23 mouse cellular contexts compared by ENCODE assay signal in the genomic region with DNA sequence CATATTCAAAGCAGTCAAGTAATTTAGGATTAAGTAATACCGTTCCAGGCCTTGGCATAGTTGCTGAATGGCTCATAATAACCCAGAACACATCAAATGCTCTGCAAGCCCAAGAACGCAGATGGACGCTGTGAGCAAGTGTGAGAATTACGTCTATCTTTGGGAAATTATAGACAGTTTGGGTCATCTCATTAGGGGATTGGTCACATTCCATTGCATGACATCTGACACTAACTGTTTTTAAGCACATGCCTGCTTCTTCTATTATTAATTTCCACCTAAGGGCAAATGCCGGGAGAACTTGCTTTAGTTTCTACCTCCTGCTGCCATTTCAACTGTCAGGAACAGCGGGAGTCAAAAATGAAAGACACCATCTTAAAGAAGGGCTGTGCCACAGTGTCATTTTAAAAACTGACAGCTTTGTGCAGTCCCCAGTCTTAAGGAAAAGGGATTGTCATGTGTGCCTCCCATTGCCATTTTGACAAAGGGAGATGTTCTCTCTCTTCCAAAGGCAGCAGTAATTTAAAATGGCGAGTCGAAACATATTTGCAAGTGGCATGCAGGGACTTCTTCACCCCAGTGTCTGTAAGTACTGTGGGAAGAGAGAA.
DNase-seq lines count a peak whose midpoint lies in the region; ATAC-seq and TF ChIP-seq lines count a peak whose summit lies in the region.
"Had no signal": no experiment of that assay in that cellular context is flagged by ENCODE, and none has a peak within 500 bp of the region (broad histone marks: within the 10 kb centered on the region; RNA-seq: fewer than 3 reads in every experiment).

No protein-coding gene starts in this region.

- 58% methylated on average over 8 of the region's 8 CpGs for WGBS in forebrain, embryonic 13.5 days
- 58% methylated on average over 8 of the region's 8 CpGs for WGBS in forebrain, postnatal 0 days
- WGBS in midbrain, embryonic 11.5 days, result 53% methylated on average over 8 of the region's 8 CpGs
- WGBS in midbrain, postnatal 0 days, result 23% methylated on average over 8 of the region's 8 CpGs
- 31% methylated on average over 8 of the region's 8 CpGs for WGBS in midbrain, embryonic 13.5 days

- H3K36me3 ChIP-seq in forebrain, embryonic 13.5 days (ENCODE audit: poor library complexity, severe bottlenecking), result no peaks in the 10 kb centered on the region
- H3K36me3 ChIP-seq in forebrain, postnatal 0 days (ENCODE audit: insufficient read depth), result no peaks in the 10 kb centered on the region
- H3K36me3 ChIP-seq in midbrain, embryonic 11.5 days (ENCODE audit: control insufficient read depth, insufficient read depth, low read length), result no peaks in the 10 kb centered on the region
- no peaks in the 10 kb centered on the region for H3K36me3 ChIP-seq in midbrain, postnatal 0 days (ENCODE audit: insufficient read depth, low read length)
- no peaks in the 10 kb centered on the region for H3K36me3 ChIP-seq in midbrain, embryonic 13.5 days
- H3K36me3 ChIP-seq: heart, embryonic 15.5 days; limb, embryonic 12.5 days had no signal

- H3K27ac ChIP-seq in forebrain, embryonic 13.5 days, result no peak overlapping the region
- no peak overlapping the region for H3K27ac ChIP-seq in forebrain, postnatal 0 days (ENCODE audit: low read depth, low read length)
- H3K27ac ChIP-seq in midbrain, embryonic 11.5 days (ENCODE audit: low read depth, low read length), result no peak overlapping the region
- no peak overlapping the region for H3K27ac ChIP-seq in midbrain, postnatal 0 days (ENCODE audit: low read depth, low read length)
- no peak overlapping the region for H3K27ac ChIP-seq in midbrain, embryonic 13.5 days
- H3K27ac ChIP-seq: gastrocnemius, adult 2 months; heart, embryonic 15.5 days; layer of hippocampus, adult 2 months; limb, embryonic 12.5 days had no signal

- no peaks in the 10 kb centered on the region for H3K4me1 ChIP-seq in forebrain, embryonic 13.5 days
- no peaks in the 10 kb centered on the region for H3K4me1 ChIP-seq in forebrain, postnatal 0 days (ENCODE audit: insufficient read depth)
- H3K4me1 ChIP-seq in midbrain, embryonic 11.5 days (ENCODE audit: control insufficient read depth, insufficient read depth, low read length), result no peaks in the 10 kb centered on the region
- no peaks in the 10 kb centered on the region for H3K4me1 ChIP-seq in midbrain, postnatal 0 days (ENCODE audit: insufficient read depth, low read length)
- H3K4me1 ChIP-seq in midbrain, embryonic 13.5 days (replicated peaks), result 0 out of 2 replicates have a peak, but pooled peaks cover 9% of the 10 kb centered on the region
- H3K4me1 ChIP-seq: heart, embryonic 15.5 days; limb, embryonic 12.5 days had no signal

- TF ChIP-seq CTCF in forebrain, postnatal 0 days (IDR thresholded peaks at IDR 0.05; ENCODE audit: low read depth), result no peak
- TF ChIP-seq CTCF in midbrain, postnatal 0 days (IDR thresholded peaks at IDR 0.05), result no peak

- ATAC-seq in forebrain, embryonic 13.5 days, result peak; percentile 48; the same call in 1 of the 2 replicates
- ATAC-seq in forebrain, postnatal 0 days, result no peak
- ATAC-seq in midbrain, embryonic 11.5 days (ENCODE audit: low FRiP score), result peak; percentile 63
- ATAC-seq in midbrain, postnatal 0 days (ENCODE audit: low FRiP score), result no peak
- ATAC-seq in midbrain, embryonic 13.5 days, result peak; percentile 53; the same call in 1 of the 2 replicates
- ATAC-seq: liver, postnatal 0 days; lung, postnatal 0 days; Patski had no signal

- no peak overlapping the region for H3K4me2 ChIP-seq in forebrain, embryonic 13.5 days
- no peak overlapping the region for H3K4me2 ChIP-seq in forebrain, postnatal 0 days (ENCODE audit: low read depth)
- H3K4me2 ChIP-seq in midbrain, embryonic 11.5 days, result no peak overlapping the region
- H3K4me2 ChIP-seq in midbrain, postnatal 0 days (ENCODE audit: low read depth, low read length, poor library complexity, severe bottlenecking), result no peak overlapping the region
- no peak overlapping the region for H3K4me2 ChIP-seq in midbrain, embryonic 13.5 days (replicated peaks)
- H3K4me2 ChIP-seq: heart, embryonic 15.5 days; limb, embryonic 12.5 days; liver, embryonic 11.5 days had no signal

- no peak overlapping the region for H3K4me3 ChIP-seq in forebrain, embryonic 13.5 days
- no peak overlapping the region for H3K4me3 ChIP-seq in forebrain, postnatal 0 days (ENCODE audit: low read depth, low read length)
- no peak overlapping the region for H3K4me3 ChIP-seq in midbrain, embryonic 11.5 days (ENCODE audit: low read depth, low read length)
- H3K4me3 ChIP-seq in midbrain, postnatal 0 days (ENCODE audit: low read depth, low read length), result no peak overlapping the region
- H3K4me3 ChIP-seq in midbrain, embryonic 13.5 days (replicated peaks), result no peak overlapping the region
- H3K4me3 ChIP-seq: gastrocnemius, adult 2 months; heart, embryonic 15.5 days; layer of hippocampus, adult 2 months; limb, embryonic 12.5 days had no signal

- H3K9ac ChIP-seq in forebrain, embryonic 13.5 days, result no peak overlapping the region
- H3K9ac ChIP-seq in forebrain, postnatal 0 days, result no peak overlapping the region
- H3K9ac ChIP-seq in midbrain, embryonic 11.5 days (ENCODE audit: low read length), result no peak overlapping the region
- H3K9ac ChIP-seq in midbrain, postnatal 0 days (replicated peaks; ENCODE audit: low read length, poor library complexity, severe bottlenecking), result no peak overlapping the region
- H3K9ac ChIP-seq in midbrain, embryonic 13.5 days (replicated peaks), result no peak overlapping the region
- H3K9ac ChIP-seq: heart, embryonic 15.5 days; limb, embryonic 12.5 days; liver, postnatal 0 days had no signal

- H3K9me3 ChIP-seq in forebrain, embryonic 13.5 days (replicated peaks), result no peaks in the 10 kb centered on the region
- H3K9me3 ChIP-seq in forebrain, postnatal 0 days (ENCODE audit: low read length), result no peaks in the 10 kb centered on the region
- H3K9me3 ChIP-seq in midbrain, embryonic 11.5 days (ENCODE audit: control insufficient read depth, low read length), result no peaks in the 10 kb centered on the region
- no peaks in the 10 kb centered on the region for H3K9me3 ChIP-seq in midbrain, postnatal 0 days (ENCODE audit: low read length)
- no peaks in the 10 kb centered on the region for H3K9me3 ChIP-seq in midbrain, embryonic 13.5 days
- H3K9me3 ChIP-seq: heart, embryonic 15.5 days; limb, embryonic 12.5 days had no signal

- no peaks in the 10 kb centered on the region for H3K27me3 ChIP-seq in forebrain, embryonic 13.5 days
- no peaks in the 10 kb centered on the region for H3K27me3 ChIP-seq in forebrain, postnatal 0 days (ENCODE audit: insufficient read depth, low read length)
- no peaks in the 10 kb centered on the region for H3K27me3 ChIP-seq in midbrain, embryonic 11.5 days (ENCODE audit: control insufficient read depth, insufficient read depth, low read length)
- H3K27me3 ChIP-seq in midbrain, postnatal 0 days (ENCODE audit: insufficient read depth, low read length), result no peaks in the 10 kb centered on the region
- H3K27me3 ChIP-seq in midbrain, embryonic 13.5 days, result no peaks in the 10 kb centered on the region
- H3K27me3 ChIP-seq: heart, embryonic 15.5 days; limb, embryonic 12.5 days had no signal

- DNase-seq in forebrain, postnatal 0 days, result no peak
- DNase-seq in midbrain, embryonic 11.5 days (ENCODE audit: low spot score, missing footprints), result peak; percentile 84
- DNase-seq in midbrain, postnatal 0 days (ENCODE audit: low spot score), result no peak
- no peak for DNase-seq in testis, postnatal 10 days (ENCODE audit: low spot score)
- no peak for DNase-seq in layer of hippocampus, postnatal 25 days (ENCODE audit: extremely low spot score in 1 of 2, low spot score in 1 of 2)
- DNase-seq: adrenal gland, postnatal 36 days; cerebellum, adult 11-12 months; gastrocnemius, adult 2 months; heart, postnatal 36 days; kidney, adult 9 months; kidney, postnatal 25 days; layer of hippocampus, postnatal 36 days; liver, postnatal 0 days; right cerebral cortex, postnatal 14 days; thymus, postnatal 14 days had no signal

Comparison
In these comparisons a context has a peak if more than half of its experiments do, and no peak if none do; other contexts are left out.
1. ATAC-seq: peak in forebrain, embryonic 13.5 days (single experiment), midbrain, embryonic 11.5 days (single experiment) and midbrain, embryonic 13.5 days (single experiment); none in forebrain, postnatal 0 days (single experiment) and midbrain, postnatal 0 days (single experiment).